Mouse (Mus musculus) CD4-positive helper T cell, adult 2 months (primary cell): ENCODE results near the gene Patz1.

Experiments
- DNase-seq: peaks from one replicate; pipeline ENCODE4 v3.0.0-alpha.2; 2012; ENCODE audit warnings: low read depth, missing footprints, low spot score

The Patz1 gene

DNA sequence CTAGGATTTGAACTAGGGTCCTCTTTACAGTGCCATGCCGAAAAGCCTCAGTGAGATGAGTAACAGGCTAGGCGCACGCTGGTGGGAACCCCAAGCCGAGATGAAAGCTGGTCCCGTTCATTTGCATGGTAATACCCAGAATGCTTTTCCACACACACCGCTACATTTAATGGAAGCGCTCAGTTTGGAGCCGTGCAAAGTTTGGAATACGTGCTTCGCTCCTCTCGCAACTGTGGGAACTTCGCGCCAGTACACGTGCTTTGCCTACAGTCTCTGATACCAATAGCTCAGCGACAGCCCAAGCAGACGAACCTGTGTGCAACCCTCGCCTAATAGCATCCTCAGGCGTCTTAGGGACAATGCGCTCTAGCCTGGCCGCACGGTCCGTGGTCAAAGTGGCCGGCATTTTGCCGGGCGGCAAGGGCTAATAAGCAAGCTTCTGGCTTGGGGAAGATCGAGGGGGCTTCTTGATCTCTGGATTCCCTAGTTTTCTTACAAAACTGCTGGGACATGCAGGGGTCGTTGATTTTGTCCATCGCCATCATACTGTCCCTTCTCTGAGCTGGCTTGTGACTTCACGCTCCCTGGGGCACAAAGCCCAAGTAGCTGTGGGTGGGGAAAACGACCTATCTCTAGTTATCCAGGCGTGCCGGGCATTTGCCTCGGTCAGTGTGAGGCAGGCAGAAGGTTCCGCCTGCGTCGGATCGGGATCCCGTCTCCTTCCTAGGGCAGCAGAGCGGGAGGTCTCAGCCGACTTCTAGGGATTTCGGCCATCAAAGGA lies at the start of gene Patz1:
Gene Patz1, plus strand, starts transcription at position 354 of the 781 bp plus-strand sequence.
- DNase-seq, result peak; percentile 41

DNA sequence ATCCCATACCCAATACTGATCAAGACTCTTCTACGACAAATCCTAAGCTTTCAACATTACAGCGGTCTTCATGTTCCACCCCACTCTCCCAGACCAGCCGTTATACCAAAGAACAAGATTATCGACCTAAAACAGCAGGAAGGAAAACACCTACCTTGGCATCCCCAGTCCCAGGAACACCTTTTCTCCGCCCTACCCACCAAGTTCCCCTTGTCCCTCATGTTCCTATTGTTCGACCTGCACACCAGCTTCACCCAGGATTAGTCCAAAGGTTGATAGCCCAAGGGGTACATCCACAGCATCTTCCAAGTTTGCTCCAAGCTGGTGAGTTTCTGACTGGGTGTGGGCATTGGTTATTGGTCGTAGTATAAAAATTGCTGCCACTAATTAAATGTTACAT lies 46.3 kb upstream of the Patz1 start:
- DNase-seq, result no peak

DNA sequence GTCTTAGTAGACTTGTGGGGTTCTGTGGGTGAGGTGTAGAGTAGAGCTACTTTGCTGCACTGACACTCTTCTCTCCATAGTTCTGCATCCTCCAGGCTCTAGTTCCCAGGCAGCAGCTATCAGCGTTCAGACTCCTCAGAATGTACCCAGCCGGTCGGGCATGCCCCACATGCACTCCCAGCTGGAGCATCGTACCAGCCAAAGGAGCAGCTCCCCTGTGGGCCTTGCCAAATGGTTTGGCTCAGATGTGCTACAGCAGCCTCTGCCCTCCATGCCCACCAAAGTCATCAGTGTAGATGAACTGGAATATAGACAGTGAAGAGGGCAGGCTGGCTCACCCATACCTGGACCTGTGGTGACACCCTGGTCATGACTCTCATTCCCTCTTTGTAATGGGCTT lies 44.9 kb upstream of the Patz1 start:
- no peak for DNase-seq

DNA sequence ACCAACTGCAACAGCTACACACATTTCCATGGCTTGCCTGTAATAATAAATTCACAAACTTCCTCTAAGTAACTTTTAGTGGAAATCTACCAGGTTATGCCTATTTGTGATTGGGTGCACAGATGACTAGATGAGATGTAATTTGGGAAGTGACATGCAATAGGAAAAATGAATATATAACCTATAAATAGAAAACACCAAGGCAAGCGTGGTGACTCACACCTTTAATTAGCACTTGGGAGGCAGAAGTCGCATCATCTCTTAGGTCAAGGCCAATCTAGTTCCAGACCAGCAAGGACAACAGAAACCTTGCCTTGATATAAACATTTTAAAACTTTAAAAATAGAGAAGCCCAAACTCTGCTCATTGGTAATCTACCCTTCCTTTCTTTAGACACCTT lies 41.3 kb upstream of the Patz1 start:
- DNase-seq, result no peak

- DNase-seq, result no peak
These were observed 29.1 kb upstream of the Patz1 start for GRCm38 (mm10) chr11:3259537-3259936.

DNA sequence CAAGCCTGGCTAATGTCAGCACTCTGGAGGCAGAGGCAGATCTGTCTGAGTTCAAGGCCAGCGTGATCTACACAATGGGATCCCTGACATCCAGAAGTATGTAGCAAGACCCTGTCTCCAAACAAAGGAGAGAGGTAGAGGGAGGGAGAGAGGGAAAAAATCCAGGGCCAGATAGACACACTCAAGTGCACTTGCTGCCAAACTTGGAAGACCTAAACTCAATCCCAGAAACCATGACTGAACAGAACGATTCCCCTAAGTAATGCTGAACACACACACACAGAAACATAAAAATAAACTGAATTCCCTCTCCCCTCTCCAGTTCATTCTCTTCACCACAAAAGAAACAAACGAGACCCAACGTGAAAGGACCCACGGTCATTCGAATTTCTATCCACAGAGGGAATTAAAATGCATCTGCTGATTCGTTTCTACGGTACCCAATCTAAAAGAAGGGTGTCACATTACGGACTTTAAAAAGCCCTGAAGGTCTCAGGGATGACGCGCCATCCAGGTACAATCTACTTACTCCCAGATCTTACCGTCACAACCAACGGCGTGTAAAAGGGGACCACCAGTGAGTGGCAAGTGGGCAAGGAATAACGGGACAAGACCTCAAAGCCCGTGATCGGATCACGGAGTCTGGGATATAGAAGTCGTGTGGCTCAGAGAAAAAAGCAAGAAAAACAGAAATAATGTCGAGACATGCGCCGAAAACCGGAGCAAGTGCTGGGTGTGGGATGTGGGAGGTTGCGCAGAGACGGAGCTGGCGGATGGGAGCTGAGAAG lies 23.2 kb upstream of the Patz1 start:
- no peak for DNase-seq

DNA sequence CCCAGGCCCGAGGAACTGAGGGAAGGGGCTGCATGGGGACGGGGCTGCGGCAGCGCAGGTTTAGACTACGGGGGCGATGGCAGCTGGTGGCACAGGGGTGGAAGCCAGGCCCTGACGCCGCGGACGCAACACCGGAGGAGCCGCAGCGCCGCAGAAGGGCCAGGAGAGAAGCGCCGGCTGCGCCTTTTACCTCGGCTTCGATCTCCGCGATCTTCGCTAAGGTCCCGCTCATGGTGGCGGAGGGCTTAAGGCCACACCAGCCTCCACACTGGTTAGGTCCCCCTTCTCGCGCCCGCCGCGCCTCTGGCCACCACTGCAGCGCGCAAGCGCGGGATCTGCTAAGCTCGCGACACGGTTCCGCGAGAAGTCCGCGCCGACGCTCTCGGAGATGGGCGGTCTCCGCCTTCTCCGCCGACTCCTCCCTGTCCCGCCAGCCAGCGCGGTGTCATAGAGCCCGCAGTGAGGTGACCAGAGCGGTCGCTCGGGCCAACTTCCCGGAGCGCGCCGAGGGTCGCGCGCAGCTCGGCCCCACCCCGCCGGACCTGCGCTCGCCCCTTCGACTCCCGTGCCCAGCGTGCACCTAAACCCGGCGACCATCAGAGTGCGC lies 22.5 kb upstream of the Patz1 start, which contains the start of gene Drg1:
Gene Drg1, minus strand, starts transcription at position 337 of the 607 bp plus-strand sequence.
- peak; percentile 94 for DNase-seq

- DNase-seq, result peak; percentile 21
These were observed 21.5 kb upstream of the Patz1 start for GRCm38 (mm10) chr11:3267133-3267532.

- no peak for DNase-seq
These were observed 19.4 kb upstream of the Patz1 start for GRCm38 (mm10) chr11:3269241-3269640.

DNA sequence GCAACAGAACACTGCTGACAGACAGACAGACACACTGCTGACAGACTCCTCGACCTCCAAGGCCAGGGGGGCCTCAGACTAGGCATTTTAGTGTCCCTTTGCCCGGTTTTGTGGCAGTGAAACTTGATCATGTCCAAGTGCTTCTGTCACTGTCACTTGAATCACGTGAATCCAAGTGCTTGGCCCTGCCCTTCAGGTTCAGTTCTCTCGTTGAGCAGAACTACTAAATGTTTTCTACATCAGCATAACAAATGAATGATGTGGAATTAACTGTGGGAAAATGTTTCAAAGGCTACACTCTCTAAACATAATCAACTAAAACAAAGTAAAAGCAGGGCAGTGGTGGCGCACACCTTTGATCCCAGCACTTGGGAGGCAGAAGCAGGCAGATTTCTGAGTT lies 10.3 kb upstream of the Patz1 start:
- no peak for DNase-seq

DNA sequence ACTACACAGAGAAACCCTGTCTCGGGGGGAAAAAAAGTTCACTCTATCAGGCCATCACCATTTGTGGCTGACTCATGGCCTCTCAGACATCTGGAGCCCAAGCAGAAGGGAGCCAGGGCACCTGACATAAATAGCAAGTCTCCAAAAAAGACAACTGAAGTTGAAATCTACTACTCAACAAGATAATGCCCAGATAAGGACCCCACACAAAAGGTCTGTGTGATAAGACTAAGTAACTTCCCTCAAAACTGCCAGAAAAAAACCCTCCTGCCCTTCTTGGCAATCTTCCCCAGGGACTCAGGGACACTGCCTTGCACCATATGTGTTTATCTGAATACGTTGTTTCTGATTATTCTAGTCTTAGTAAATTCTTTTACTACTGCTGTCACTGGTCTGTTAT lies 8.9 kb upstream of the Patz1 start:
- no peak for DNase-seq

GRCm38 (mm10) chr11:3282887-3283286 lies 5.8 kb upstream of the Patz1 start:
- DNase-seq, result no peak

GRCm38 (mm10) chr11:3283645-3284044 lies 5.0 kb upstream of the Patz1 start:
- DNase-seq, result no peak

DNA sequence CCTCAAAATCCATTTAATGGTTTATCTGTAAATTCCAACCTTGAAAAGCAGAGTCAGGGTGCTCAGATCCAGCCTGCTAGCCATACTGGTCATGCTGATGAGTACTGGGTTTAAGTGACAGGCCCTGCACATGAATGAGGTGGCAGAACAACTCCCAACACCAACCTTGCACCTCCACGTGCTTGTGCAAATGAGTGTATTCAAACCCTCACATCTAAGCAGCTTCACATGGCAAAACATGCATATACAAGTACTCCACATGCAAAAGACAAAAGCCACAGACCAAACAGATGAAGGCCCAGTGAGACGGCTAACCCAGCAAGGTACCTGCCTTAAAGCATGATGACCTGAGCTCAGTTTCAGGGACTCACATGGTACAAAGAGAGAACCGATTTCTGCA lies 2.7 kb upstream of the Patz1 start:
- no peak for DNase-seq

- DNase-seq, result no peak
These were observed 1.5 kb upstream of the Patz1 start for GRCm38 (mm10) chr11:3287131-3287530.

DNA sequence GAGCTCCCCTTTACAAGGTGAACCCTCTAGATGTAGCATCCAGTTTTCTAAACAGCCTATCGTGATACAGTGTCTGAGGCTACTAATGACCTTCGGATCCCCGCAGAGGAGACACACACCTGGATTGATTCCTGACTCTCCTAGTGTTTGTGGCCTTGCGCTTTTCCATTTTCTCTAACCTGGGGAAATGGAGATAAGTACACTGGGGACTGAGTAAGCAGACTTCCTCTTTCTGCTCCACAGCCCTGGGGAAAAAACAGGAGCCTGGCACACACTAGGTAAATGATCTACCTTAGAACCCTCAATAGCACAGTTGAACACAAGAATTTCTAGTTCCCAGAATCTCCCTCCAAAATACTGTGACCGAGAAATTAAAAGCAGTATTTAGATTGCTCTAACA lies 753 bp upstream of the Patz1 start:
- DNase-seq, result no peak

DNA sequence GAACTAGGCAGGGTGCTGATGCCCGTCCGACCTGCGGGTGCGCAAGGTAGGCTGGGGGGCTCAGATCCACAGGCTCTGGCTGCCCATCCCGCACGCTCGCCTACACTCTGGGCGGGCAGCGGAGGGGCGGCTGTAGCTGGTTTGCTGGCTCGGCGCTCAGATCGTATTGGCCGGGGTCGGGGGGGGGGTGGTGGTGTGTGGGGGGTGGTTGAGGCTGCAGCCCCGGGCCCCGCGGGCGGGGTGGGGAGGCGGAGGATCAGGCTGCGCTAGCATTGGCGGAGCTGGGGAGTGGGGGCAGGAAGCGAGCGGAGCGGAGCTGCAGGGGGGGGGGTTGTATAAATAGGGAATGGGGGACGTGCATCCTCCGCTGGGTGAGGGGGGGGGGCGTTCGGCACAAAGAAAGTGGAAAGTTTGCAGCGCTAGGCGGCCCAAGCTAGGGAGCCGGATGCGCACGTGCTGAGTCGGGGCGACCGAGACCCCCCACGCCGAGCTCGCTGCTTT lies 678 bp downstream of the Patz1 start:
- peak; percentile 86 for DNase-seq

DNA sequence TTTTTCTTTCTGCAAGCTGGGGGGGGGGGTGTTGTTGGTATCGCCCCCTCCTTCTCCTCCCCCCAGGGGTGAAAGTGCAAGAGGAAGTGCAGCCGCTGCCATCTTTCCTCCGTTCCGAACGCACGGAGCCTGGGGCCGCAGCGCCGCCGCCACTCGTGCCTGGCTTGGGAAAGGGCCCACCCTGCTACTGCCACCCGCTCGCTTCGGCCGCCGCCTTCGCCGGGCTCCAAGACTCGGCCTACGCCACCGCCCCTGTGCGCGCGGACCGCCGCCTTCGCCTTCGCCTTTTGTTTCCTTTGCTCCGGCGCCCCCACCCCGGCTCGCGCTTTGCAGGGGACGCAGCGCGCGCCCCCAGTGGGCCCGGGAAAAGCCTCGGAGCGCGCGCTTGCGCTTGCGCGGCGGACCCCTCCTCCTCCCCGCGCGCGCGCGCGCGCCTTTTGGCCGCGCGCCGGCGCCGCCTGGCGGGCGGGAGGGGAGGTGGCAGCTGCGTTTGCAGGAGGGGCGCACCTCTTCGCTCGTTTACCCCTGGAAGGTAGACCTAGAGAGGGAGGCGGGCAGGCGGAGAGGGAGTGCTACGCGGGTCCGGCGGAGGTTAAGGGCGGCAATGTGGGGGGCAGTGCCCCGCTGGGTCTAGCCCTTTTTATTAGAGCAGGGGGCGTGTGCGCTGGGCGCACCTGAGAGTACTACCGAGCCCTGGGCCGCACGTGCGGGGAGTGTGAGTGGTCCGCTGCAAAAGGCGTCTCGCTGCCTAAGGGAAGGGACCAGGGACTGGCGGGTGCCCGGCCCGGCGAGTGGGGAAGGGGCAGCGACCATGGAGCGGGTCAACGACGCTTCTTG lies 1.3 kb downstream of the Patz1 start:
- peak; percentile 90 for DNase-seq

GRCm38 (mm10) chr11:3290640-3291310 lies 2.1 kb downstream of the Patz1 start:
- DNase-seq, result peak; percentile 66

GRCm38 (mm10) chr11:3291311-3292061 lies 2.8 kb downstream of the Patz1 start:
- DNase-seq, result peak; percentile 68
